Mouse (Mus musculus): ENCODE measurements around the gene Slc7a11.

Gene Slc7a11

DNA sequence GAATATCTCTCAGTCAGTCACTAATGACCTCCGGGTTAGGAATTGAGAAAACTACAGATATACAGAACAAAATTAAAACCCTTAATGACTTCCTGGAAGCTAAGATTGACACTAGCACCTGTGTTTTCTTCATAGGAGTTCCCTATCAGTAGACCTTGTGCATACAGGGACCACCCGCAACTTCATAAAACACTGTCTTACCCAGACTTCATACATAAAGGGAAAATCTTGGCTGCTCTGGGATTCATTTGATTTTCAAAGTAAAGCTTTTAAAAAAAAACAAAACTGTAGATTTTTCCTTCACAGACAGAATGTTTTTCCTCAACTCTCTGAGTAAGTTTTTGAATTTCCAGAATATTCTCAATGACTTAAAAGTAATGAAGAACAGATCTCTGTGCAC, 477.8 kb downstream of the Slc7a11 start:
- no peak for DNase-seq

DNA sequence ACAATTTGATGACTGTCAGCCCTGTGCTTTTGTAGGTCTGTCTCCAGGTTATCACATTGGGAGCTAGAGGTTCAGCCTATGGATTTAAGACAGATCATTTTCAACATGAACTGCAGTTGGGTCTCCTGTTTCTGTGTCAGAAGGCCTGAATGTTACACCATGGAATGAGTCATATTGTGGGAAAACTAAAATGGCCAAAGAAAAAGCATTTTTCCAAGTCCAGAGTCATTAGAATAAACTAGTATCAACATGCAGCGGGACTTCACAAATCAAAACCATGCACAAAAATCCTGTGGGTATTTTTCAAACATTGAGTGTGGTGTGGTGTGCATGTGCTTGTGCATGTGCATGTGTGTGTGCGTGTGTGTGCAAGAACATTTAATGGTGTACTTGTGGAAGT, 482.8 kb downstream of the Slc7a11 start:
- no peak for DNase-seq

DNA sequence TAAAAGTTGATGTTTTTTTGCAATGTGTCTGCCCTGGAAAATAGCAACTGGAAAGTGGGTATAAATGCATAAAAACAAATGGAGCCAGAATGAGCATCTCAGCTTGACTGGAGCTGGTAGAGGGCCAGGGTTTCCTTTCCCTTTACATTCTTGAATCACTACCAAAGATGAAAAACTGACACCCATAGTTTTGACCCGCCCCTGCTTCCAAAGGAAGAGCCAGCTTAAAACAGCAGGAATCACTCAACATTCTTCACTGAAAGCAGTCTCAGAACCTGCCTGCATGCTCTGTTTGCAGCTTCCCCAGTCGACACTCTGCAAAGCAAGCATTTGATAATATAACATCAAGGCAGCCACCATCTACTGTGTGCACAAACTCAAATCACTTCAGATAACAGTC, 496.6 kb downstream of the Slc7a11 start:
- DNase-seq: no peak

DNA sequence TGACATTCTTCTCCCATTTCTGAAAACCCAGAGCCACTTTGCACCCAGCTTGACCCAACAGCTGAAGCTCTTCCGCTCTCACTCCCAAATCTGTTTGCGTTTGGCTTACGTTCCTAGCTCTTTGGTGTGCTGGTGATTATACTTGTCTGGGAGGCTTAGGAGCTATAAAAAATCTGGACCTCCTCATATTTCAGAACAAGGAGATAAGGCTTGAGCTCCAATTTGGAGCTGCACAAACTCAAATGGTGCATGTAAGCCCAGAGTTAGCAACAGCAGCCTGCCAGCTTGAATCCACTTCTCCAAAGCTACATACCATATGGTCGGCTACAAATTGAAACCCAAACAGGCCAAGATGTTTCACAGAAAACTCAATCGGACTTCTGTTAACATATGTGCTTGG, 498.6 kb downstream of the Slc7a11 start:
- no peak for DNase-seq

DNA sequence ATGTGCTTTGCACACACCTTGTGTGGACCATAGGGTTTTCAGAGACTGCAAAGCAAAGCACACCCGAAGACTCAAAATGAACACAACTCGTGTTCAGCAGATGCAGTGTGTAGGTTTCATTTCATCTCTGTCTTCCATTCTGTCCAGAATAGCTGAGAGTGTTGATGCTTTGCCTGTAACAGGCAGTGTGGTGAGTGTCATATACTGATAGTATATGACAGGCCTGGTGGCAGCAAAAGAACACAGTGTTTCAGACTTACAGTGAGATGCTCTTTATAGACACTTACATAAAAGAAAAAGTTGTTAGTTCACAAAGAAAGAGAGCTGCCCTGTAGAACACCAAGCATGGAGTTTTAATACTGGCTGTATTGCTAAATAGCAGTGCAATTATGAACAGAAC, 505.8 kb downstream of the Slc7a11 start:
- no peak for DNase-seq

DNA sequence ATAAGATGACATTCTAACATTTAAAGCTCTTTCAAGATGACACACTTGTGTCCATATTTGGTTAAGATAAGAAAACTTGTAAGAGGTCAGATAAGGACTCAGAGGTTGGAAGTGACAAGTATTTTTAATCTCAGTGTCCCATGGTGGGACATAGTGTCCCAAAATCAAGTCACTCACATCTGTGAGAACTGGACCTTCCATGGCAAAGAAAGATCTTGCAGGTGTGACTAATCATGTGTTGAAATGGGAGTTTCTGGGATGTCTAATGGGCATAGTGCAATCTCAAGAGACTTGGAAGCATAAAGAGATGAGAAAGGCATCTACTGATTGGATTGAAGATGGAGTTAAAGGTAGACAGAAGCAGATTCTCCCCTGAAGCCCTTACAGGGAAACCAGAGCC, 513.9 kb downstream of the Slc7a11 start:
- no peak for DNase-seq

DNA sequence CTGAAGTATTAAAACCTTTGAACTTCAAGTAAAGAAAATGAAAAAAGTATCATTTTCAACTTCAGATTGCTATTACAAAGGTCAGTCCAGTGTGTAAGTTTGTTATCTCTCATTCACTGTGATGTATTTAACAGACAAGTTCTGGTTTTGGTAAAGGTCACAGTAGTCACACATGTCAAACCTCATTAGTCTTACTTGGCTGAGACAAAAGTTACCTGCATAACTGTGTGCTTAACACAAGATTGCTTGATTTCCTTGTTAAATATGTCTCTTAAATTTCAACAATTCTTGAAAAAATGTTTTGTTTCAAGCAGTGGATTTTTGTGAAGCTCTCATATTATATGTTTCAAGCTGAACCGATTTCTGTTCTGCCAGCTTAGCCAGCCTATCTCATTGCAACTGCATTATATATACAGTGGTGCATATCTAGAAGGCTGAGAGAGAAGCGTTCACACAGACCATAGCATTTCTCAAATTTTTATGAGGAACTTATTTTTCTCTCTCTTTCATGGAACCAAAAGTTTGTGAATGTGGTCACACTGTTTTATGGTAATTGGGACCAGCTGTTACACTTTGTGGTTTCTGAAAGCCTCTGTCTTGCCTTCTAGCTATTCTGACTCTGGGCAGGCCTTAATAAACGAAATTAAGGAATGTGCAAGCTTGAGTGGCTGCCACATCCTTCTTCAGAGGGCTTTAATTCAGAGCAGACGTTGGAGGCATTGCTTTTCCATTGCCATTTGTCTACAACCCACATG, 514.7 kb downstream of the Slc7a11 start:
- no peak for DNase-seq

DNA sequence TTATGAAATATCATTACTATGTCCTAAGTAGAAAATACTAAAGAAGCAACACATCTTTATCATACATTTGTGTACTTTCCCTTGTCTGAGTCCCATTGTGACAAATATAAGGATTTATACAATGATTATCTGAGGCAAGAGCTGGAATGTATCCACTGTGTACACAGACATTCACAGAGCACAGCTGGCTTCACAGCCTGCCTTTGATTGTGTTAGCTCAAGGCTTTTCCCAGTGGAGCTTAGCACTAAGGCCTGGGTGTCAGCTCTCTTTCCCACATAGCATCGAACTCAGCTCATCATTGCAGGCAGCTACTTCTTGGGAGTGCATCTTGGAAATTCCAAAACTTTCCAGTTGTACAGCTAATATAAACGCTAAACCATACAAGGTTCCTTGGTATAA, 529.5 kb downstream of the Slc7a11 start:
- DNase-seq: no peak

DNA sequence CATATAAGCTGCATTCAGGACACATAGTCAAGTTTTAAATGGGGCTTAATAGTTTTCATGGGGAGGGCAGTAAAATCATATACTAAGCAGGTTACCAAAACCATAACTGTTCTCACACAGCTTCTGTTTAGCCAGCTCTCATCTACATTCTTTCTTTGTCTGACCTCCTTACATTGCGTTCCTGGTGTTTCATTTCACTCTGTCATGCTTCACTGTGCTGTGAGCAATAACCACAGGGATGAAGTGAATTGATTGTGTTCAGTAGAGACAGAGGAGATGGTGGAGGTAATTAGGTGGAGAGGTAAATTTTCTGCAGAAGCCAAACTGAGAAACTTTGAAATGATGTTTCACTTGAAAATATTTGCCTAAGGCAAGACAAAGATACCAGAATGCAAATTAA, 532.5 kb downstream of the Slc7a11 start:
- DNase-seq: no peak

DNA sequence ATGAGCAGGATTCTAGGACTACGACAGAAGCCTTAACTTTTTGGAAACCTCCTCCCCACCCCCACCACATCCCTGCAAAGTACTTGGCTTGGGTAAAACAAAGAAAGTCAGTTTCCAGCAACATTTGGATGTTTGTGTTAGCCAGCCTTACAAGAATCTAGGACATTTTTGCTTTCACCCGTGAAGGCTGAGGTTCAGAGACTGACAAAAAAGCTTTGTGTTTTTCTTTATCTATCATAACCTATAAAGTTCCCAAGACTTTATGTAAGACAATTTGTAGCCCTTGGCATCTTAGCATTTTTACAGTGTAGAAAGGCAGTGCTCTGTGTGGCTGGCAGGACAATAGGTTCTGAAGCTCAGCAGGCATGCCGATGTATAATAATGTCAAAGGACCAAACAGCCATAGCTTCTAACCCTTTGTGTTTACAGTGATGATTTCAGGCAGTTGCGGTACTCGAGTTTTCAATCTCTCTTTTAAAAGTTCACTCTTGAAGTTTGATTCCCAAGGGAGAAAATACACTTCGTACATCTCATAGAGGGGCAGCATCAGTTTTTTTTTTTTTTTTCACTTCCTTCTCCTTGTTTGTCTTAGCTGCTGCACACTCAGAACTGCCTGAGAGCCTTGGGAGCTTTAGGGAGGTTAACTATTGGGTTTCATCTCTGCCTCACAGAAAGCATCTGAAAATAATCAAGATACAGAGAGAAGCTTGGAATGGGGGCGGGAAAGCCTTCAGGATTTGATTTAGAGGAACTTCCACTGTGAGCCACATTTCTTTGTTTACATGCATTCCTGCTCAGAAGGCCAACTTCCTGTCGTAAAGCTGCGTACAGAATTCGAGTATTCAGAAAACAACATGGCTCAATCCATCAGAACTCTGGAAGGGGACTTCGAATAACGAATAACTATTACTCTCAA, 534.7 kb downstream of the Slc7a11 start:
- no peak for DNase-seq

DNA sequence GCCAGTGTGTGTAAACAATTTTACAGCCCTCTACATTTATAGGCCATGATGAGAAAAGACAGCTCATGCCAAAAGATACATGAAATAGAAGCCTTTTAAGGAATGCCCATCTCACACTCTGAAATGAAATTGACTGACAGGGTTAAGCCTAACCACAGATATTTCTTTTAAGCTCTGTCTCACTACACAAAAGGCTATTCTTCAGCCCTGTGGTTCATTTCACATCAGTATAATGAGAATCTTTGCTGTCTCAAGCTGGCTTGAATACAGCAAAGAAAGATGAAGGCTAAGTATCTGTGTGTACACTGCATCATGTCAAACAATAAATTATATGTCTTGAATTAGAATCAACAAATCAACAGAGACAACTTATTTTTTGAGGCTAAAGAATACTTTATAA, 549.5 kb downstream of the Slc7a11 start:
- no peak for DNase-seq

DNA sequence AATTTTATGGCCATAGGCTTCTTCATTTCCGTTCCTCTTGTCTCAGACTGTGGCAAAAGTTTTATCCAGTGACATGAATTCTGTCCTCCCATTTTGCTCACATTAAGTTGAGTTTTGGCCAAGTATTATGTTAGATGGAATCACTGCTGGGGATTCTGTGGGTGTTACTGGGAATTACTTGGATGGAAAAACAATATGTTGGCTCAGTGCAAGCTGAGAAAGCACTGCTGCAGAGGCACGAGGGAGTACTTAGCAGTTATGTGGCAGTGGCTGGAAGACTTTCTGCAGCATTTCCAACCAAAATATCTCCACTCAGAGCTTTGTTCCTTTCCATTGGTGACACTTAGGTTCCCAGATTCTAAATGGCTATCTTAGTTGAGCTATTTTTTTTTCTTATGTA, 556.1 kb downstream of the Slc7a11 start:
- DNase-seq: no peak

DNA sequence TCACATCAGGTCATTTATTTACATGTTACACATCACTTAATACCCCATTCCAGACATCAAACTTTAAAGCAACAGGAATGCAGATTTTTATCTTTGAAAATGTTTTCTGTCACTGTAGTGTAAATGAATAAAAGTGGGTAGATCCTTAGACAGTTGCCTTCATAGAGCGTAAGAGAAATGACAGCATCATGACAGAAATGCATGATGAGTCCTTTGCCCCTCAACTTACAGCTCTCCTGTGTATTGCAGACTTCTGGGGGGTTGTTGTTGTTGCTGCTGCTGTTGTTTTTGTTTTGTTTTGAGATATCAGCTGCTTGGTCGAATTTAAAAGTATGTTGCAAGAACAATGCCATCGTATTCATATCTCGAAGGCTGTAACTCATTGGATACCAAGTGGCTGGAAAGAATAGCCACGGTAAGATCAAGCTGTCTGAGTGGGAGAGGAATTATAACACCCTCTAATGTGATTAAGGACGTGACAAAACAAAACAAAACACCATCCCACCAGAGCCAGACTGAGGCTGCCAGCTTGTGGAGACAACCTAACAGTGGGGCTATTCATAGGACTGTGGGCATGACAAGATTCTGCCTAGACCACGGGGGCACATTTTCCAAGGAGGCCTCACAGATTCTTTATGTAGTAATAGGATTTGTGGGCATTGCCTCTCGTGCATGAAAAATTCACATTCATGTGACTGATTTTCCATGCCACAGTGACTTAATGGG, 557.0 kb downstream of the Slc7a11 start:
- no peak for DNase-seq

DNA sequence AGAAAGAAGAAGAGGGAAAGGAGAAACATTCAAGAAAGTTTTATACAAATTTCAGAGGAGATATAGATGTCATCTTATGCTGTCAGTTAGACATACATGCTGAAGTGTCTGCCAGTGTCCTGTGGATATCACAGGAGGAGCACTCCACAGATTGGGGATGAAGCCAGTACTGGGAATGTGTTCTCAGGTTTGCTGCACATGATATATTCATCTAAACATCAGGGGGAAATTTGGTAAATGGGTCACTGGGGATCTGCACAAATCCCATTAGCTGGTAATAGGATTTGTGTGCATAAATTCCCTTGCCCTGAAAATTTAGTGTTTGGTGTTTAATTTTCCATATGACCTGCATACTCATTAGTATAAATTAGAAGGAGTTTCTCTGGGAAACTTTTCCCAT, 562.9 kb downstream of the Slc7a11 start:
- DNase-seq: no peak

DNA sequence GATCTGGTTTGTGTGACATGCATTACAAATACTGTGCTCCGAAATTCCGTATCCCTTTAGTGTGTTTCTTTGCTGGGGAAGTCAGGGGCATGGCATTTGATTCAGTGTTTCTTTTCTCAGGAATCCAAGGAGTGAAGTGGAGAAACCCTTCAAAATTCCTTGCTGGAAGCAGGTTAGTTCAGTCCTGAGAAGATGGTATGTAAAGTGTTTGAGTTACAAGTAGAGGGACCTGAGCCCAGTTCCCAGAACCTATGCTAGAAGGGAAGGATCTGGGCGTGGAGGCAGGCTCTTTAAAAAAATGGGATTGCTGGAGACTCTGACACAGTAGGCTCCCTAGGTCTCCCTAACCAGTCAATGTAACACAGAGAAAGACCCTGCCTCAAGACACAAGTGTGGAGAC, 572.6 kb downstream of the Slc7a11 start:
- DNase-seq: no peak

DNA sequence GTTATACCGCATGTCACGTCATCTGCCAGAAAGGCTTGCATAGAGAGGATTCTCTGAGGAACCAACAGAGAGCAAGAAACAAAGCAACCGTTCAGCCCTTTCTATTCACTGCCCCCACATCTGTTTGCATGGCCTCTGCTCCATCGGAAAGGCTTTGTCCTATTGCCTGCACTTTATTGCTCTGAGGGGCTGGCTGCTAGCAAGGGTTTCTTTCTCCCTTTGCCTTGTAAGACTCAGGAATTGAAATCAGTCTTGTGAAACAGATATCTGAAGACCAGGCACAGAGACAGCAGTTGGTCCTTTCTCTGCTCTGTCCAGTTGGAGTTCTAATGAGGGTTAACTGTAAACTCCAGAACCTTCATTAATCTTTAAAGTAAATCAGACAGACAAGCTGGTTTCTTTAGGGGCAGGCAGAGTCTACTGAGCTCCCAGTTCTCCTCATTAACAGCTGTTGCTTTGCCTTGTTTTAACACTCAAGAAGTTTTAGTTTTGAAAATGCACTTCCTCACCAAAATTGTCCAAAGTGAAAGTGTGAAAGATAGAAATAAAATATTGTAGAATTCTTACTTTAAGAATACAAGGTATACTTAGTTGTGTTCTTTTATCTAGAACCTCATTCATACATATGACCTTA, 575.3 kb downstream of the Slc7a11 start:
- DNase-seq: no peak

DNA sequence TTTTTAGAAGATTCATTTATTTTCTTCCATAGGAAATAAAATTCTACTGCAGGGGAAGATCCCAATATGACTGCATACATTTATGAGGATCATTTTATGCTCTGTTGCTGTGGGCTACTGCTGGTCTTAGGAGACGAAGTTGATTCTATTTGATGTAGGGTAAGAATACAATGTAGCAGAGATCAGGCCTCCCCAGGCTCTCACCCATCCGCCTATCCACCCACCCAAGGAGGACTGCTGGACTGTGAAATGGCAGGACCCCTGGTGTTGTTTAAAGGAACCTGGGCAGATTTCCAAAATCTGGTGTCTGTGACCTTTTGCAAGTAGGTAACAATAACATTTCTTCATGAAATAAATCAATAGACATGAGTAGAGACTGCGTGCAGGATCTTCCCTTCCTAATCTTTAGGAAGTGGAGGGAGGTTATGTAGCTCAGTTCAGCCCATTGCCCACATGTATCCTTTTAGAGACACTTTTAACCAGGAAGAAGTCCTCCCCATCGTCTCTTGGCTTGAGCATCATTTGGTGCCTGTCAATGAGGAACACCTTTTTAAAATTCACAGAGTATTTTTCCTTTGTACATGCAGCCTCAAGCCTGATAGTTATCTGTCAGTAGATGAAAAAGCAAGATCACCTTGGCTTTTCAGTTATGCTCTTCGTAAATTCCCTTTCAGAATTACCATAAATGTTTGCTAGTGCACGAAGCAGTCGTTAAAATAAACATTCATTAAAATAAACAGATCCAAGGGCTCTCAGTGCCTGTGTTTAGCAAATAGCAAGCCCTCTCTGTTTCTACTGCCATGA, 576.1 kb downstream of the Slc7a11 start:
- DNase-seq: no peak

DNA sequence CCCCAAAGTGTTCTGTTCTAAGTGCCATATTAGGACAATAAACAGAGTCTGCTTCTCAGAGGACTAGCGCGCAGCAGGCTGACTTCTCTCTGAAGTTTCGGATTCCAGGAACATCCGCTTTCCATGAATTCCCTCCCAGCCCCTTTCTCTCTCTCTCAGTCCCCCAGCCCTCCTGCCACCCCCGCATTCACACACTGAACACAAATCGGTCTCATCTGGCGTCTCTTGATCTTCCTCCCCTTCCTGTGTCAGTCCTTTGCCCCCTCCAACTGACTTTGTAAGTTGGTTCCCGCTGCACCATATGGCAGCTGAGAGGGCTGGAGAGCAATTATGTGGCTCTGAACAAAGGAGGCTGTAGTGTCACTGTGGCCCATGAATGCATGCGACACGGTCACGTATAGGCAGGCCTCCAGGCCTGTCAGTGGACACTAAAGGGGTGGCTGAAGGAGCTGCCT, 577.3 kb downstream of the Slc7a11 start:
- no peak for DNase-seq

DNA sequence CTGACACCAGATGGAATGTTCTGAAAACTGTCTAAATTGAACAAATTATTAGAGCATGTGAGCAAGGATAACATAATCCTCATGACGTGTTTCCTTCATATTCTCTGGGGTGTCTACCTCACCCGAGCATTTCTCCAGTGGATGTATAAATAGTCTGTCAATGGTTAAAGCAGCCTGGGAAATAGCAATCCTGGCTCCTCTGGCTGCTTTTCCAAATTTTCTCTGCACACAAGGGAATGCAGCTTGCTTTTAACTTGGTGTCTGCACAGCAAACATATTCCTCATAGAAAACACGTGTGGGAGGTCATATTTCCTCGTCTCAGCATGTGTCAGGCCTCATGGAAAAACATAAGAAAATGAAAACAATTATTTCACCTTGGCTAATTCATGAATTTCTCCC, 586.6 kb downstream of the Slc7a11 start:
- DNase-seq: no peak

DNA sequence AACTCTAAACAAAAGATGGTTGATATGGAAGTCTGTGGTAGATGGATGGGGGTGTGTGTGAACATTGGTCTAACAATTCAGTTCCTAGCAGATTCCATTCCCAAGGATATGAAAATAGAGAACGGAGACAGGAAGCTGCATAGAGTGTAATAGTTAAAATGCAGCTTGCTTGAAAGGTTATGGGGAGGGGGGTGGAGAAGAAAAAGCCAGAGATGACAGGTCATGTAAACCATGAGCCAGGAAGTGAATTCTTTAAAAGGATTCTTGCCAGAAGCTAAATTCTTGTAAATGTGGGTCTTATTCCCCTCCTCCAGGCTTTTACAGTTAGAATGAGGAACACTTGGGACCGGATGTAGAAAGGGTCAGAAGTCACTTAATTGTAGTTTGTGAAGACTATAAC, 589.1 kb downstream of the Slc7a11 start:
- no peak for DNase-seq

DNA sequence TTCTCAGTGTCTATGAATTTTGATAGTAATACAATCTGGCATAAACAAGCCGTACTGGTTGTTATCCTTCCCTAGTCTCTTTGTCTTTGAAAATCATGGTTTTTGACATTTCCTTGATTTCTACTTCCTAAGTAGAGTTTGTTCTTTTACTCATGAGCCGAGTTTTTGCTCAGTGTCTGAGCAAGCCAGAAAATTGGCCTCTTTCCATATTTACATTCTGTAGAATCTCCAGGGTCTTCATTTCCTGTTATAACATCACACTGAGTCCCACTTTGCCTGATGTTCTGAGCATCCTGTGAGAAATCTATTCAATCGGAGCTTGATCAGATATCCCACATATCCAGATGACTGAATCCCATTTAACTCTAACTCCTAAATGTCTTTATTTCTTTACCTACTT, 600.4 kb downstream of the Slc7a11 start:
- DNase-seq: no peak
